ENCODE assay signal across 15 mouse cellular contexts in the genomic region with DNA sequence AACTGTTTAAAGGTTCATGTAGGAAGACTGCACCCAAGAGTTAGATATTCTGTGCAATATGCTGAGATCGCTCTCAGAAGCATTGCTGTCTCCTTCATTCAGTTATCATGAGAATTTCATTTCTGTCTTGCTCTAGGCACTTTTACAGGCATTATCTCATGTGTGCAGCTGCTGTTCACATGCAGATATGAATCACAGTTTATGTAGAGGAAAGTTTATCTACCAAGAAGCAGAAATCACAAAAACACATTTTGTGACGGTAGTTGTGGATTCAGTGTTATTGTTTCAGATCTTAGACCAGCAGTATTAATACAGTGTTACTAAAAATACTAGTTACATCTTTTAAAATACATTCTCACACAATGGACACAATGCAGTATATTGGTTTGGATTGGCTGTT. TPM values are rescaled to one million over a fixed set of nuclear protein-coding genes. Genes with fewer than 3 reads are reported as not detected.
DNase-seq lines count a peak whose midpoint lies in the region; ATAC-seq and TF ChIP-seq lines count a peak whose summit lies in the region.
"Had no signal": no experiment of that assay in that cellular context is flagged by ENCODE, and none has a peak within 500 bp of the region (broad histone marks: within the 10 kb centered on the region; RNA-seq: fewer than 3 reads in every experiment).

No protein-coding gene starts in this region.

- H3K27me3 ChIP-seq in stomach, embryonic 15.5 days (replicated peaks): no peaks in the 10 kb centered on the region
- no peaks in the 10 kb centered on the region for H3K27me3 ChIP-seq in stomach, postnatal 0 days (ENCODE audit: control insufficient read depth, insufficient read depth, low read length)
- H3K27me3 ChIP-seq in erythroblast, embryonic 14.5 days (ENCODE audit: control insufficient read depth): no peaks in the 10 kb centered on the region
- H3K27me3 ChIP-seq in liver, embryonic 16.5 days (ENCODE audit: control insufficient read depth, insufficient read depth, low read depth, low read length): no peaks in the 10 kb centered on the region
- H3K27me3 ChIP-seq: forebrain, embryonic 13.5 days; Patski had no signal

- no peak overlapping the region for H3K9ac ChIP-seq in stomach, embryonic 15.5 days
- H3K9ac ChIP-seq in stomach, postnatal 0 days (ENCODE audit: low read length): no peak overlapping the region
- no peak overlapping the region for H3K9ac ChIP-seq in liver, embryonic 16.5 days (ENCODE audit: low read depth, low read length)
- H3K9ac ChIP-seq: forebrain, embryonic 13.5 days had no signal

- TF ChIP-seq CTCF in stomach, postnatal 0 days (IDR thresholded peaks at IDR 0.05; ENCODE audit: low read depth): no peak

- no peak for TF ChIP-seq EP300 in stomach, postnatal 0 days (optimal IDR thresholded peaks at IDR 0.05)

- DNase-seq in stomach, postnatal 0 days (ENCODE audit: low spot score): no peak
- no peak for DNase-seq in ovary, postnatal 36 days (ENCODE audit: low spot score)
- no peak for DNase-seq in spleen, postnatal 36 days (ENCODE audit: low spot score in 2 of 2)
- DNase-seq: cerebellum, postnatal 36 days; gastrocnemius, postnatal 14 days; lung, adult 2 months; thymus, adult 18-20 months had no signal

- H3K9me3 ChIP-seq in stomach, embryonic 15.5 days: no peaks in the 10 kb centered on the region
- no peaks in the 10 kb centered on the region for H3K9me3 ChIP-seq in stomach, postnatal 0 days (ENCODE audit: control insufficient read depth, low read length)
- H3K9me3 ChIP-seq in erythroblast, embryonic 14.5 days (ENCODE audit: control insufficient read depth, low read length): peaks cover 6% of the 10 kb centered on the region
- H3K9me3 ChIP-seq in liver, embryonic 16.5 days (replicated peaks; ENCODE audit: control insufficient read depth, low read length): no peaks in the 10 kb centered on the region; the same call in 1 of the 2 replicates
- H3K9me3 ChIP-seq: forebrain, embryonic 13.5 days had no signal

- H3K36me3 ChIP-seq in stomach, embryonic 15.5 days: no peaks in the 10 kb centered on the region; the same call in 1 of the 2 replicates
- no peaks in the 10 kb centered on the region; the same call in 1 of the 2 replicates for H3K36me3 ChIP-seq in stomach, postnatal 0 days (ENCODE audit: control insufficient read depth, insufficient read depth, low read length)
- peaks cover 43% of the 10 kb centered on the region for H3K36me3 ChIP-seq in erythroblast, embryonic 14.5 days (ENCODE audit: control insufficient read depth)
- peaks cover 2% of the 10 kb centered on the region for H3K36me3 ChIP-seq in liver, embryonic 16.5 days (ENCODE audit: control insufficient read depth, insufficient read depth)

- peak; percentile 60; the same call in 1 of the 2 replicates for ATAC-seq in stomach, embryonic 15.5 days (ENCODE audit: insufficient read depth, low FRiP score, low read depth)
- no peak for ATAC-seq in stomach, postnatal 0 days (ENCODE audit: low FRiP score, low TSS enrichment)
- peak; percentile 81 for ATAC-seq in liver, embryonic 16.5 days (ENCODE audit: low read depth)
- no peak for ATAC-seq in inflammation-experienced regulatory T-cells, adult 6 months
- ATAC-seq: activated CD4-positive, CD25-positive, alpha-beta regulatory T cell, adult 4 months; hindbrain, postnatal 0 days; Patski had no signal

- H3K27ac ChIP-seq in stomach, embryonic 15.5 days: no peak overlapping the region
- no peak overlapping the region for H3K27ac ChIP-seq in stomach, postnatal 0 days (replicated peaks)
- no peak overlapping the region; the same call in 1 of the 2 replicates for H3K27ac ChIP-seq in liver, embryonic 16.5 days (ENCODE audit: low read length)
- H3K27ac ChIP-seq: forebrain, embryonic 13.5 days; hindbrain, postnatal 0 days had no signal

- no peak overlapping the region for H3K4me2 ChIP-seq in stomach, embryonic 15.5 days
- H3K4me2 ChIP-seq in stomach, postnatal 0 days (replicated peaks; ENCODE audit: low read depth): no peak overlapping the region
- H3K4me2 ChIP-seq in liver, embryonic 16.5 days (ENCODE audit: low read depth, low read length): peak overlapping the region; percentile 48
- H3K4me2 ChIP-seq: forebrain, embryonic 13.5 days had no signal

- WGBS in stomach, embryonic 15.5 days: 67% methylated on average over 2 of the region's 2 CpGs
- 61% methylated on average over 2 of the region's 2 CpGs for WGBS in stomach, postnatal 0 days
- WGBS in liver, embryonic 16.5 days (ENCODE audit: insufficient replicate concordance): 20% methylated on average over 2 of the region's 2 CpGs

- no peaks in the 10 kb centered on the region for H3K4me1 ChIP-seq in stomach, embryonic 15.5 days
- H3K4me1 ChIP-seq in stomach, postnatal 0 days (replicated peaks; ENCODE audit: control insufficient read depth, insufficient read depth): no peaks in the 10 kb centered on the region
- peaks cover 61% of the 10 kb centered on the region for H3K4me1 ChIP-seq in erythroblast, embryonic 14.5 days (ENCODE audit: control insufficient read depth)
- peaks cover 29% of the 10 kb centered on the region for H3K4me1 ChIP-seq in liver, embryonic 16.5 days (ENCODE audit: control insufficient read depth, low read depth, low read length)

- no peak overlapping the region for H3K4me3 ChIP-seq in stomach, embryonic 15.5 days (replicated peaks)
- H3K4me3 ChIP-seq in stomach, postnatal 0 days (ENCODE audit: low read depth, low read length): no peak overlapping the region
- peak overlapping the region; percentile 0 for H3K4me3 ChIP-seq in erythroblast, embryonic 14.5 days (replicated peaks)
- 0 out of 2 replicates have a peak overlapping the region, but pooled peaks have one; percentile 20 for H3K4me3 ChIP-seq in liver, embryonic 16.5 days (ENCODE audit: low read depth, low read length)
- H3K4me3 ChIP-seq: forebrain, embryonic 13.5 days had no signal

RNA-seq across cellular contexts. Expression of a gene that starts 36.0 kb away (rescaled TPM):
- polyA plus RNA-seq in stomach, embryonic 15.5 days (2015; fragmentation: Nextera tagmentation; extraction: Ambion mirVana): 41.0 and 44.9 TPM in 2 replicates
- polyA plus RNA-seq in stomach, postnatal 0 days (2015; fragmentation: Nextera tagmentation; extraction: Ambion mirVana): 36.8 and 40.9 TPM in 2 replicates
- 0.58 and 0.65 TPM in 2 replicates for polyA plus RNA-seq in erythroblast, embryonic 14.5 days (2012)
- 20.1 and 22.1 TPM in 2 replicates for polyA plus RNA-seq in liver, embryonic 16.5 days (2015; fragmentation: Nextera tagmentation; extraction: Ambion mirVana)
- polyA plus RNA-seq in inflammation-experienced regulatory T-cells, adult 6 months (2017; shearing (Covaris generic)): 10 to 100 TPM; 43.0 to 63.4 (median 56.5) TPM

Comparison
In these comparisons a context has a peak if more than half of its experiments do, and no peak if none do; other contexts are left out.
1. ATAC-seq: peak in stomach, embryonic 15.5 days (single experiment) and liver, embryonic 16.5 days (single experiment); none in stomach, postnatal 0 days (single experiment) and inflammation-experienced regulatory T-cells, adult 6 months (single experiment).
2. H3K4me3 ChIP-seq: peak in erythroblast, embryonic 14.5 days (single experiment) and liver, embryonic 16.5 days (single experiment); none in stomach, embryonic 15.5 days (single experiment) and stomach, postnatal 0 days (single experiment).
3. RNA of a gene that starts 36.0 kb away (polyA plus RNA-seq): 43.0 to 63.4 TPM in inflammation-experienced regulatory T-cells, adult 6 months, 41.0 to 44.9 TPM in stomach, embryonic 15.5 days, 36.8 to 40.9 TPM in stomach, postnatal 0 days and 20.1 to 22.1 TPM in liver, embryonic 16.5 days; 0.58 to 0.65 TPM in erythroblast, embryonic 14.5 days; every median in the first group is over 10 times any median in the second.